Mouse (Mus musculus): ENCODE data around the gene Ctsg. TPM values are rescaled to one million over a fixed set of nuclear protein-coding genes. Genes with fewer than 3 reads are reported as not detected.

Gene Ctsg
- polyA plus RNA-seq, 1 experiment from 2014 or later = 0.76 TPM

Small RNAs within 50 kb of the gene (microRNA-seq; reads per million reads assigned to microRNA genes)
- gene Mir6949 = not detected

Other genes with a start within 250 kb of the Ctsg start
- 12.6 and 13.6 TPM in 2 replicates for gene Nynrin, start 248.6 kb downstream of the Ctsg start, polyA plus RNA-seq (2015; fragmentation: Nextera tagmentation; extraction: Ambion mirVana)
- gene Cbln3, start 218.2 kb downstream of the Ctsg start, polyA plus RNA-seq (2015; fragmentation: Nextera tagmentation; extraction: Ambion mirVana) = 0.17 and 0.27 TPM in 2 replicates
- gene Khnyn, start 217.6 kb downstream of the Ctsg start, polyA plus RNA-seq (2015; fragmentation: Nextera tagmentation; extraction: Ambion mirVana) = 12.5 and 13.6 TPM in 2 replicates
- gene Sdr39u1, start 202.3 kb downstream of the Ctsg start, polyA plus RNA-seq (2015; fragmentation: Nextera tagmentation; extraction: Ambion mirVana) = 85.2 and 89.2 TPM in 2 replicates
- 4.1 and 5.7 TPM in 2 replicates for gene Cma1, start 157.9 kb downstream of the Ctsg start, polyA plus RNA-seq (2015; fragmentation: Nextera tagmentation; extraction: Ambion mirVana)
- not detected in 2 replicates for gene Cma2, start 151.6 kb downstream of the Ctsg start, polyA plus RNA-seq (2015; fragmentation: Nextera tagmentation; extraction: Ambion mirVana)
- gene Mcpt1, start 84.6 kb downstream of the Ctsg start, polyA plus RNA-seq (2015; fragmentation: Nextera tagmentation; extraction: Ambion mirVana) = 0.27 and 0.48 TPM in 2 replicates
- gene Mcpt9, start 72.1 kb downstream of the Ctsg start, polyA plus RNA-seq (2015; fragmentation: Nextera tagmentation; extraction: Ambion mirVana) = not detected in 2 replicates
- gene Mcpt2, start 60.5 kb downstream of the Ctsg start, polyA plus RNA-seq (2015; fragmentation: Nextera tagmentation; extraction: Ambion mirVana) = 0.37 and 0.55 TPM in 2 replicates
- gene Mcpt4, start 40.3 kb downstream of the Ctsg start, polyA plus RNA-seq (2015; fragmentation: Nextera tagmentation; extraction: Ambion mirVana) = 0.55 and 0.69 TPM in 2 replicates
- gene Mcpt8, start 17.3 kb downstream of the Ctsg start, polyA plus RNA-seq (2015; fragmentation: Nextera tagmentation; extraction: Ambion mirVana) = 0.65 and 0.83 TPM in 2 replicates
- gene Gzme, start 18.1 kb upstream of the Ctsg start, polyA plus RNA-seq (2015; fragmentation: Nextera tagmentation; extraction: Ambion mirVana) = not detected in 2 replicates
- not detected in 2 replicates for gene Gzmd, start 30.0 kb upstream of the Ctsg start, polyA plus RNA-seq (2015; fragmentation: Nextera tagmentation; extraction: Ambion mirVana)
- gene Gzmg, start 57.0 kb upstream of the Ctsg start, polyA plus RNA-seq (2015; fragmentation: Nextera tagmentation; extraction: Ambion mirVana) = not detected in 2 replicates
- not detected in 2 replicates for gene Gzmn, start 72.0 kb upstream of the Ctsg start, polyA plus RNA-seq (2015; fragmentation: Nextera tagmentation; extraction: Ambion mirVana)
- gene Gzmf, start 108.8 kb upstream of the Ctsg start, polyA plus RNA-seq (2015; fragmentation: Nextera tagmentation; extraction: Ambion mirVana) = not detected in 2 replicates
- not detected in 2 replicates for gene Gzmc, start 132.1 kb upstream of the Ctsg start, polyA plus RNA-seq (2015; fragmentation: Nextera tagmentation; extraction: Ambion mirVana)
- 0.86 and 1.3 TPM in 2 replicates for gene Gzmb, start 159.7 kb upstream of the Ctsg start, polyA plus RNA-seq (2015; fragmentation: Nextera tagmentation; extraction: Ambion mirVana)

Measured in intestine, embryonic 16.5 days (tissue).